Mouse (Mus musculus): ENCODE measurements around the gene Rcsd1. TPM values are rescaled to one million over a fixed set of nuclear protein-coding genes. Genes with fewer than 3 reads are reported as not detected.
"Not testable (repeated sequence)": the region's sequence is repeated elsewhere in the genome, so short reads cannot be mapped to it uniquely, and the experiment has no call there.

The Rcsd1 gene
- polyA plus RNA-seq, 1 experiment from 2014 or later = 10.3 TPM

- not testable (repeated sequence) for H3K9me3 ChIP-seq; H3K27me3 ChIP-seq (replicated peaks; ENCODE audit: low read depth, poor library complexity, severe bottlenecking); H3K4me3 ChIP-seq; H3K36me3 ChIP-seq (replicated peaks); DNase-seq (ENCODE audit: low spot score)
- Histone ChIP-seq H3K4me1 (peaks cover 20% of the 10 kb centered on the region), H3K27ac (replicated peaks) (peak overlapping the region; percentile 49)
These were observed 29.5 kb downstream of the Rcsd1 start for GRCm38 (mm10) chr1:165680086-165680485.

GRCm38 (mm10) chr1:165679618-165679997, 29.9 kb downstream of the Rcsd1 start:
- 36% methylated on average over 3 of the region's 3 CpGs for WGBS
- DNase-seq (ENCODE audit: low spot score) = no peak
- Histone ChIP-seq H3K9me3 (no peaks in the 10 kb centered on the region), H3K4me1 (peaks cover 16% of the 10 kb centered on the region), H3K4me3 (no peak overlapping the region), H3K36me3 (replicated peaks) (no peaks in the 10 kb centered on the region), H3K27me3 (replicated peaks; ENCODE audit: low read depth, poor library complexity, severe bottlenecking) (no peaks in the 10 kb centered on the region), H3K27ac (replicated peaks) (0 out of 2 replicates have a peak overlapping the region, but pooled peaks have one; percentile 49)

GRCm38 (mm10) chr1:165678861-165679617, 30.5 kb downstream of the Rcsd1 start:
- Histone ChIP-seq H3K9me3 (no peaks in the 10 kb centered on the region), H3K36me3 (replicated peaks) (no peaks in the 10 kb centered on the region), H3K27ac (replicated peaks) (no peak overlapping the region), H3K4me3 (no peak overlapping the region), H3K4me1 (peaks cover 10% of the 10 kb centered on the region), H3K27me3 (replicated peaks; ENCODE audit: low read depth, poor library complexity, severe bottlenecking) (no peaks in the 10 kb centered on the region)
- no peak for DNase-seq (ENCODE audit: low spot score)
- 61% methylated on average over 15 of the region's 15 CpGs for WGBS

GRCm38 (mm10) chr1:165677558-165677957, 32.0 kb downstream of the Rcsd1 start:
- H3K9me3 ChIP-seq = no peaks in the 10 kb centered on the region
- H3K27ac ChIP-seq (replicated peaks) = no peak overlapping the region
- WGBS = 69% methylated on average over 4 of the region's 4 CpGs
- H3K27me3 ChIP-seq (replicated peaks; ENCODE audit: low read depth, poor library complexity, severe bottlenecking) = no peaks in the 10 kb centered on the region
- no peaks in the 10 kb centered on the region for H3K36me3 ChIP-seq (replicated peaks)
- no peak for DNase-seq (ENCODE audit: low spot score)
- H3K4me3 ChIP-seq = no peak overlapping the region
- H3K4me1 ChIP-seq = peaks cover 10% of the 10 kb centered on the region

- H3K27ac ChIP-seq (replicated peaks) = no peak overlapping the region
- no peak overlapping the region for H3K4me3 ChIP-seq
- DNase-seq (ENCODE audit: low spot score) = no peak
- H3K36me3 ChIP-seq (replicated peaks) = no peaks in the 10 kb centered on the region
- H3K27me3 ChIP-seq (replicated peaks; ENCODE audit: low read depth, poor library complexity, severe bottlenecking) = no peaks in the 10 kb centered on the region
- peaks cover 10% of the 10 kb centered on the region for H3K4me1 ChIP-seq
- no peaks in the 10 kb centered on the region for H3K9me3 ChIP-seq
- WGBS = 75% methylated on average over 3 of the region's 3 CpGs
These were observed 32.6 kb downstream of the Rcsd1 start for GRCm38 (mm10) chr1:165676993-165677392.

GRCm38 (mm10) chr1:165675167-165675566, 34.4 kb downstream of the Rcsd1 start:
- H3K9me3 ChIP-seq = no peaks in the 10 kb centered on the region
- WGBS = 94% methylated on average over 9 of the region's 9 CpGs
- DNase-seq (ENCODE audit: low spot score) = no peak
- no peak overlapping the region for H3K27ac ChIP-seq (replicated peaks)
- no peak overlapping the region for H3K4me3 ChIP-seq
- peaks cover 9% of the 10 kb centered on the region for H3K4me1 ChIP-seq
- no peaks in the 10 kb centered on the region for H3K36me3 ChIP-seq (replicated peaks)
- H3K27me3 ChIP-seq (replicated peaks; ENCODE audit: low read depth, poor library complexity, severe bottlenecking) = no peaks in the 10 kb centered on the region

GRCm38 (mm10) chr1:165672355-165672754, 37.2 kb downstream of the Rcsd1 start:
- no peak for DNase-seq (ENCODE audit: low spot score)
- H3K9me3 ChIP-seq = no peaks in the 10 kb centered on the region
- no peak overlapping the region for H3K4me3 ChIP-seq
- H3K27ac ChIP-seq (replicated peaks) = no peak overlapping the region
- H3K4me1 ChIP-seq = peaks cover 7% of the 10 kb centered on the region
- WGBS = 79% methylated on average over 9 of the region's 9 CpGs
- no peaks in the 10 kb centered on the region for H3K27me3 ChIP-seq (replicated peaks; ENCODE audit: low read depth, poor library complexity, severe bottlenecking)
- no peaks in the 10 kb centered on the region for H3K36me3 ChIP-seq (replicated peaks)

GRCm38 (mm10) chr1:165670056-165670455, 39.5 kb downstream of the Rcsd1 start:
- no peaks in the 10 kb centered on the region for H3K27me3 ChIP-seq (replicated peaks; ENCODE audit: low read depth, poor library complexity, severe bottlenecking)
- 73% methylated on average over 6 of the region's 6 CpGs for WGBS

GRCm38 (mm10) chr1:165668904-165669303, 40.7 kb downstream of the Rcsd1 start:
- WGBS = 66% methylated on average over 4 of the region's 4 CpGs
- no peak for DNase-seq (ENCODE audit: low spot score)
- no peak overlapping the region for H3K27ac ChIP-seq (replicated peaks)

More at GRCm38 (mm10) chr1:165670056-165670455, 39.5 kb downstream of the Rcsd1 start:
- no peaks in the 10 kb centered on the region for H3K9me3 ChIP-seq
- H3K4me1 ChIP-seq = peaks cover 12% of the 10 kb centered on the region
- H3K27ac ChIP-seq (replicated peaks) = no peak overlapping the region
- no peaks in the 10 kb centered on the region for H3K36me3 ChIP-seq (replicated peaks)
- no peak overlapping the region for H3K4me3 ChIP-seq
- DNase-seq (ENCODE audit: low spot score) = no peak

GRCm38 (mm10) chr1:165667380-165667779, 42.2 kb downstream of the Rcsd1 start:
- Histone ChIP-seq H3K27me3 (replicated peaks; ENCODE audit: low read depth, poor library complexity, severe bottlenecking) (no peaks in the 10 kb centered on the region), H3K4me1 (peaks cover 29% of the 10 kb centered on the region), H3K27ac (replicated peaks) (no peak overlapping the region), H3K9me3 (no peaks in the 10 kb centered on the region), H3K4me3 (no peak overlapping the region), H3K36me3 (replicated peaks) (no peaks in the 10 kb centered on the region)
- DNase-seq (ENCODE audit: low spot score) = no peak
- 60% methylated on average over 13 of the region's 13 CpGs for WGBS

More at GRCm38 (mm10) chr1:165668904-165669303, 40.7 kb downstream of the Rcsd1 start:
- Histone ChIP-seq H3K9me3 (no peaks in the 10 kb centered on the region), H3K4me1 (peaks cover 16% of the 10 kb centered on the region), H3K27me3 (replicated peaks; ENCODE audit: low read depth, poor library complexity, severe bottlenecking) (no peaks in the 10 kb centered on the region), H3K36me3 (replicated peaks) (no peaks in the 10 kb centered on the region), H3K4me3 (no peak overlapping the region)

- no peaks in the 10 kb centered on the region for H3K9me3 ChIP-seq
- no peak overlapping the region for H3K27ac ChIP-seq (replicated peaks)
- H3K4me3 ChIP-seq = no peak overlapping the region
- DNase-seq (ENCODE audit: low spot score) = no peak
- H3K4me1 ChIP-seq = peaks cover 29% of the 10 kb centered on the region
- H3K27me3 ChIP-seq (replicated peaks; ENCODE audit: low read depth, poor library complexity, severe bottlenecking) = no peaks in the 10 kb centered on the region
- no peaks in the 10 kb centered on the region for H3K36me3 ChIP-seq (replicated peaks)
- WGBS = 93% methylated on average over 6 of the region's 6 CpGs
These were observed 42.6 kb downstream of the Rcsd1 start for GRCm38 (mm10) chr1:165666944-165667343.

- H3K4me3 ChIP-seq = no peak overlapping the region
- H3K36me3 ChIP-seq (replicated peaks) = no peaks in the 10 kb centered on the region
- peaks cover 29% of the 10 kb centered on the region for H3K4me1 ChIP-seq
- WGBS = 78% methylated on average over 5 of the region's 5 CpGs
- H3K9me3 ChIP-seq = no peaks in the 10 kb centered on the region
- no peak overlapping the region for H3K27ac ChIP-seq (replicated peaks)
- no peak for DNase-seq (ENCODE audit: low spot score)
- no peaks in the 10 kb centered on the region for H3K27me3 ChIP-seq (replicated peaks; ENCODE audit: low read depth, poor library complexity, severe bottlenecking)
These were observed 43.8 kb downstream of the Rcsd1 start for GRCm38 (mm10) chr1:165665758-165666157.

GRCm38 (mm10) chr1:165663277-165663676, 46.3 kb downstream of the Rcsd1 start:
- Histone ChIP-seq H3K4me3 (no peak overlapping the region), H3K36me3 (replicated peaks) (no peaks in the 10 kb centered on the region), H3K27me3 (replicated peaks; ENCODE audit: low read depth, poor library complexity, severe bottlenecking) (no peaks in the 10 kb centered on the region), H3K27ac (replicated peaks) (peak overlapping the region; percentile 52), H3K9me3 (no peaks in the 10 kb centered on the region), H3K4me1 (peaks cover 25% of the 10 kb centered on the region)
- no peak for DNase-seq (ENCODE audit: low spot score)
- WGBS = 79% methylated on average over 16 of the region's 16 CpGs

Data from embryonic facial prominence, embryonic 10.5 days (tissue).